Mouse (Mus musculus): ENCODE results near the gene Gprc5b. TPM values are rescaled to one million over a fixed set of nuclear protein-coding genes. Genes with fewer than 3 reads are reported as not detected.

The Gprc5b gene
- polyA plus RNA-seq, 2 experiments, result 14.0 to 24.9 TPM

GRCm38 (mm10) chr7:118929601-118930311 is 65.3 kb downstream of the Gprc5b start:
- Histone ChIP-seq H3K4me2 (replicated peaks; ENCODE audit: low read depth, low read length, severe bottlenecking) (no peak overlapping the region), H3K9me3 (ENCODE audit: control insufficient read depth, low read length) (no peaks in the 10 kb centered on the region), H3K27me3 (ENCODE audit: control insufficient read depth, insufficient read depth, low read length) (no peaks in the 10 kb centered on the region), H3K4me1 (ENCODE audit: control insufficient read depth, insufficient read depth, low read length) (peaks cover 6% of the 10 kb centered on the region; the same call in 1 of the 2 replicates), H3K36me3 (ENCODE audit: control insufficient read depth, insufficient read depth, low read length) (no peaks in the 10 kb centered on the region), H3K4me3 (replicated peaks; ENCODE audit: low read length) (no peak overlapping the region), H3K9ac (ENCODE audit: low read depth, low read length, severe bottlenecking) (no peak overlapping the region), H3K27ac (replicated peaks; ENCODE audit: low read depth, low read length) (no peak overlapping the region; the same call in 1 of the 2 replicates)
- no peak for TF ChIP-seq POLR2A (IDR thresholded peaks at IDR 0.05; ENCODE audit: borderline replicate concordance, extremely low read depth, insufficient read depth, insufficient read length)
- WGBS, result 20% methylated on average over 16 of the region's 16 CpGs
- peak; percentile 51; the same call in 1 of the 2 replicates for ATAC-seq (ENCODE audit: low FRiP score, low read depth)
- peak; percentile 57 for DNase-seq (ENCODE audit: low spot score)

- DNase-seq (ENCODE audit: low spot score) (no peak), ATAC-seq (ENCODE audit: low FRiP score, low read depth) (no peak)
- no peaks in the 10 kb centered on the region for H3K9me3 ChIP-seq (ENCODE audit: control insufficient read depth, low read length)
- no peak overlapping the region for H3K9ac ChIP-seq (ENCODE audit: low read depth, low read length, severe bottlenecking)
- TF ChIP-seq POLR2A (IDR thresholded peaks at IDR 0.05; ENCODE audit: borderline replicate concordance, extremely low read depth, insufficient read depth, insufficient read length), result no peak
- H3K27me3 ChIP-seq (ENCODE audit: control insufficient read depth, insufficient read depth, low read length), result no peaks in the 10 kb centered on the region
- H3K36me3 ChIP-seq (ENCODE audit: control insufficient read depth, insufficient read depth, low read length), result no peaks in the 10 kb centered on the region
- no peak overlapping the region for H3K4me3 ChIP-seq (replicated peaks; ENCODE audit: low read length)
- no peak overlapping the region for H3K4me2 ChIP-seq (replicated peaks; ENCODE audit: low read depth, low read length, severe bottlenecking)
- H3K4me1 ChIP-seq (ENCODE audit: control insufficient read depth, insufficient read depth, low read length), result peaks cover 6% of the 10 kb centered on the region; the same call in 1 of the 2 replicates
- no peak overlapping the region for H3K27ac ChIP-seq (replicated peaks; ENCODE audit: low read depth, low read length)
- 65% methylated on average over 8 of the region's 8 CpGs for WGBS
Measured at GRCm38 (mm10) chr7:118928916-118929315, 66.1 kb downstream of the Gprc5b start.

- WGBS, result 97% methylated on average over 3 of the region's 3 CpGs
- Histone ChIP-seq H3K27ac (replicated peaks; ENCODE audit: low read depth, low read length) (no peak overlapping the region), H3K4me2 (replicated peaks; ENCODE audit: low read depth, low read length, severe bottlenecking) (no peak overlapping the region), H3K9me3 (ENCODE audit: control insufficient read depth, low read length) (no peaks in the 10 kb centered on the region), H3K4me1 (ENCODE audit: control insufficient read depth, insufficient read depth, low read length) (peaks cover 6% of the 10 kb centered on the region; the same call in 1 of the 2 replicates), H3K27me3 (ENCODE audit: control insufficient read depth, insufficient read depth, low read length) (no peaks in the 10 kb centered on the region), H3K36me3 (ENCODE audit: control insufficient read depth, insufficient read depth, low read length) (no peaks in the 10 kb centered on the region), H3K4me3 (replicated peaks; ENCODE audit: low read length) (no peak overlapping the region), H3K9ac (ENCODE audit: low read depth, low read length, severe bottlenecking) (no peak overlapping the region)
- DNase-seq (ENCODE audit: low spot score) (no peak), ATAC-seq (ENCODE audit: low FRiP score, low read depth) (no peak)
- no peak for TF ChIP-seq POLR2A (IDR thresholded peaks at IDR 0.05; ENCODE audit: borderline replicate concordance, extremely low read depth, insufficient read depth, insufficient read length)
Measured at GRCm38 (mm10) chr7:118928316-118928715, 66.7 kb downstream of the Gprc5b start.

GRCm38 (mm10) chr7:118927279-118927678 is 67.7 kb downstream of the Gprc5b start:
- H3K4me3 ChIP-seq (replicated peaks; ENCODE audit: low read length), result no peak overlapping the region
- H3K36me3 ChIP-seq (ENCODE audit: control insufficient read depth, insufficient read depth, low read length), result no peaks in the 10 kb centered on the region
- no peak for TF ChIP-seq POLR2A (IDR thresholded peaks at IDR 0.05; ENCODE audit: borderline replicate concordance, extremely low read depth, insufficient read depth, insufficient read length)
- H3K4me1 ChIP-seq (ENCODE audit: control insufficient read depth, insufficient read depth, low read length), result peaks cover 6% of the 10 kb centered on the region; the same call in 1 of the 2 replicates
- DNase-seq (ENCODE audit: low spot score) (no peak), ATAC-seq (ENCODE audit: low FRiP score, low read depth) (no peak)
- H3K9ac ChIP-seq (ENCODE audit: low read depth, low read length, severe bottlenecking), result no peak overlapping the region
- 88% methylated on average over 2 of the region's 2 CpGs for WGBS
- H3K4me2 ChIP-seq (replicated peaks; ENCODE audit: low read depth, low read length, severe bottlenecking), result no peak overlapping the region
- H3K27me3 ChIP-seq (ENCODE audit: control insufficient read depth, insufficient read depth, low read length), result no peaks in the 10 kb centered on the region
- no peak overlapping the region for H3K27ac ChIP-seq (replicated peaks; ENCODE audit: low read depth, low read length)
- no peaks in the 10 kb centered on the region for H3K9me3 ChIP-seq (ENCODE audit: control insufficient read depth, low read length)

GRCm38 (mm10) chr7:118926516-118927260 is 68.3 kb downstream of the Gprc5b start:
- 87% methylated on average over 6 of the region's 6 CpGs for WGBS
- no peak for ATAC-seq (ENCODE audit: low FRiP score, low read depth)

More at GRCm38 (mm10) chr7:118926516-118927260, 68.3 kb downstream of the Gprc5b start:
- no peaks in the 10 kb centered on the region for H3K36me3 ChIP-seq (ENCODE audit: control insufficient read depth, insufficient read depth, low read length)
- no peak overlapping the region for H3K4me3 ChIP-seq (replicated peaks; ENCODE audit: low read length)
- H3K27ac ChIP-seq (replicated peaks; ENCODE audit: low read depth, low read length), result no peak overlapping the region
- no peak for TF ChIP-seq POLR2A (IDR thresholded peaks at IDR 0.05; ENCODE audit: borderline replicate concordance, extremely low read depth, insufficient read depth, insufficient read length)
- DNase-seq (ENCODE audit: low spot score), result no peak
- peaks cover 6% of the 10 kb centered on the region; the same call in 1 of the 2 replicates for H3K4me1 ChIP-seq (ENCODE audit: control insufficient read depth, insufficient read depth, low read length)
- H3K9ac ChIP-seq (ENCODE audit: low read depth, low read length, severe bottlenecking), result no peak overlapping the region
- H3K27me3 ChIP-seq (ENCODE audit: control insufficient read depth, insufficient read depth, low read length), result no peaks in the 10 kb centered on the region
- H3K9me3 ChIP-seq (ENCODE audit: control insufficient read depth, low read length), result no peaks in the 10 kb centered on the region
- H3K4me2 ChIP-seq (replicated peaks; ENCODE audit: low read depth, low read length, severe bottlenecking), result no peak overlapping the region
